Mouse (Mus musculus) neural tube, embryonic 15.5 days (tissue): ENCODE measurements around the gene Ptprn. TPM values are rescaled to one million over a fixed set of nuclear protein-coding genes. Genes with fewer than 3 reads are reported as not detected.

Experiments used
- ATAC-seq: fragments of 200-750 bp; cut with Nextera tagmentation; 2 replicates; pipeline ENCODE4 v1.8.0; 2017; ENCODE audit warnings: mild to moderate bottlenecking, moderate TSS enrichment, moderate library complexity; ENCODE audit not compliant: low FRiP score
- H3K27ac ChIP-seq: fragments of 300-500 bp; sonication (generic); replicated peaks from 2 replicates; pipeline ENCODE4 v1.5.1; 2015; ENCODE audit warnings: mild to moderate bottlenecking, inconsistent platforms
- H3K27me3 ChIP-seq: fragments of 300-500 bp; sonication (generic); replicated peaks from 2 replicates; pipeline ENCODE4 v1.6.1; 2015; ENCODE audit warnings: inconsistent platforms
- H3K36me3 ChIP-seq: fragments of 300-500 bp; sonication (generic); 2 replicates; pipeline ENCODE4 v1.6.1; 2015; ENCODE audit warnings: inconsistent platforms
- H3K4me1 ChIP-seq: fragments of 300-500 bp; sonication (generic); 2 replicates; pipeline ENCODE4 v1.6.1; 2015; ENCODE audit warnings: inconsistent platforms
- H3K4me2 ChIP-seq: fragments of 300-500 bp; sonication (generic); 2 replicates; pipeline ENCODE4 v1.6.1; 2015; ENCODE audit warnings: inconsistent platforms, mild to moderate bottlenecking, moderate library complexity
- H3K4me3 ChIP-seq: fragments of 300-500 bp; sonication (generic); replicated peaks from 2 replicates; pipeline ENCODE4 v1.5.1; 2015; ENCODE audit warnings: mild to moderate bottlenecking, inconsistent platforms
- H3K9ac ChIP-seq: fragments of 300-500 bp; sonication (generic); replicated peaks from 2 replicates; pipeline ENCODE4 v1.6.1; 2015; ENCODE audit warnings: mild to moderate bottlenecking, inconsistent platforms
- H3K9me3 ChIP-seq: fragments of 300-500 bp; sonication (generic); replicated peaks from 2 replicates; pipeline ENCODE4 v1.6.1; 2016; ENCODE audit warnings: inconsistent platforms
- WGBS: fragments of 180-500 bp; shearing (Covaris S2); methylation state at CpG from one replicate; pipeline ENCODE4 v1.1.7; 2015; ENCODE audit warnings: mixed read lengths; 5-methylcytosine and 5-hydroxymethylcytosine counted together
- polyA plus RNA-seq: library from polyadenylated mRNA; unstranded; fragments of >200 nt; fragmentation: Nextera tagmentation; extraction: Ambion mirVana; gene quantifications from 2 replicates; pipeline ENCODE4 v1.2.1, GENCODE M21; 2015

Ptprn gene
- polyA plus RNA-seq, 1 experiment from 2014 or later: 32.4 TPM

DNA sequence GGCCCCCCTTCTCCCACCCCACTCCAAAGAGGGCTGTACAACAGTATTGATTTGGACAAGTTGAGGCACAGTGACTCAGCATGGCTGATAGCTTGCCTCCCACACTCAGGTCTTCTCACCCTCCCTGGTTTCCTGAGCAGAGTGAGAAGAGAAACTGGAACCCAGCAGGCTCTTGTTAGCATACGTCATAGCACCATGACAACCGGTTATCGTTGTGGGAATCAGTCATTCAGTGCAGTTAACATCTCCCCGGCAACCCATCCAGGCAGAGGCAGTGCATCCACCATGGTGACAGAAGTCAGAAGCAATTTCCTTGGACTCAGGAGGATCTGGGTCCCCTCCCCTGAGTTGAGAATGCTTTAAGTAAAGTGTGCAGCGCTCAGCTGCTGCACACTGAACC is 18.7 kb upstream of the Ptprn start:
- Histone ChIP-seq H3K9ac (no peak overlapping the region), H3K4me2 (no peak overlapping the region), H3K9me3 (no peaks in the 10 kb centered on the region), H3K4me1 (peaks cover 4% of the 10 kb centered on the region), H3K36me3 (no peaks in the 10 kb centered on the region), H3K27me3 (no peaks in the 10 kb centered on the region), H3K4me3 (no peak overlapping the region), H3K27ac (no peak overlapping the region)
- ATAC-seq: no peak
- WGBS: 52% methylated on average over 5 of the region's 5 CpGs

GRCm38 (mm10) chr1:75278228-75278627 is 13.9 kb upstream of the Ptprn start, which contains the start of gene Resp18:
Gene Resp18, minus strand, starts transcription at chr1:75278415.
- H3K4me3 ChIP-seq: peak within 1 kb of the TSS; percentile 47
- ATAC-seq: peak; percentile 81
- 7% methylated on average over 13 of the region's 13 CpGs for WGBS
- H3K27me3 ChIP-seq: peaks cover 15% of the 10 kb centered on the region
- H3K4me1 ChIP-seq: peaks cover 5% of the 10 kb centered on the region; the same call in 1 of the 2 replicates
- H3K4me2 ChIP-seq: peak within 1 kb of the TSS; percentile 61
- H3K36me3 ChIP-seq: 0 out of 2 replicates have a peak, but pooled peaks cover 2% of the 10 kb centered on the region
- peak within 1 kb of the TSS; percentile 55 for H3K9ac ChIP-seq
- peak within 1 kb of the TSS; percentile 73 for H3K27ac ChIP-seq
- H3K9me3 ChIP-seq: no peaks in the 10 kb centered on the region

DNA sequence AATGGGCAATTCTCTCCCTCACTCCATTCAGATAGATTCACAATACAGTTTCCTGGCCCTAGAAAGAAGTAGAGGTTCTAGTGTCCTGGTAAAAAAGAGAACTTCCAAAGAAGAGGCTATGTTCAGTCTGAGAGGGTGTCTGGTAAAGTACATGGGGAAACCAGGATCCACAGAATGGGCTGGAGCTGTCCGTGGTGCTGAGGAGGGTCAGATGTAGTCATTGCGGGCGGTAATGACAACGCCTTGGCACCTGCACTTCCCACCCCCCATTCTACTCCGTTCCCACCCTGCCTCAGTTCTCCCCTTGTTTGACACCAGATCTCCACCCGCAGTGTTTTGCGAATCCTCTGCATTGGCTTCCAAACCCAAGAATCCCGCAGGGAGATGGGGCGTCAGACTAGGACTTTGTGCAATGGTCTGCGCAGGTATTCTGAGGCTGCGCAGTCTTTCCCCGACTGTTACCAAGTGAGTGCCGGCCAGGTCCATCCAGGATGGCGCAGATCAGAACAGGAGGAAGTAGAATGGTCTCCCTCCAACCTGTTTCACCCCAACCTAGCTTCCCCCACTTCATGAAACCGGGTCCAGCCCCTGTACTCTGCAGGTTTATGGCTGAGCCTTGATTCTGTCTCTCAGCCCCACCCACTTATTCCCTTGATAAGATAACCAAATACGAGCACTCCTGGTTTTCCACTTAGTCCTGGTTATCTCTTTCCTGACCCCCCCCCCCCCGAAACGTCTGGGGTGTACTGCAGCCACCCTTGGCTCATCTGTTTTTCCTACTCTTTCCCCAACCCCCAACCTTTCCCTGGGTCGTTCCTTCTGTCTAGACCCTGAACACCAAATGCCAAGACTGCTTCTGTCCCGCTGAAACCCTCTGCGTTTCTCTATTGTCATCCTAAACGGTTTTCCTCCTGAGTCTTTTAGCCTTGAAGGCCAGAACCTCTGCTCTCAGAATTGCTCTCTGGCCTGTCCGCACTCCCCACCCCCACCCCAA is 13.2 kb upstream of the Ptprn start:
- Histone ChIP-seq H3K36me3 (0 out of 2 replicates have a peak, but pooled peaks cover 2% of the 10 kb centered on the region), H3K27me3 (peaks cover 18% of the 10 kb centered on the region), H3K9me3 (no peaks in the 10 kb centered on the region), H3K4me3 (peak overlapping the region; percentile 47), H3K4me1 (peaks cover 5% of the 10 kb centered on the region; the same call in 1 of the 2 replicates), H3K27ac (peak overlapping the region; percentile 73), H3K4me2 (peak overlapping the region; percentile 61), H3K9ac (peak overlapping the region; percentile 55)
- 5% methylated on average over 23 of the region's 23 CpGs for WGBS
- peak; percentile 88 for ATAC-seq

DNA sequence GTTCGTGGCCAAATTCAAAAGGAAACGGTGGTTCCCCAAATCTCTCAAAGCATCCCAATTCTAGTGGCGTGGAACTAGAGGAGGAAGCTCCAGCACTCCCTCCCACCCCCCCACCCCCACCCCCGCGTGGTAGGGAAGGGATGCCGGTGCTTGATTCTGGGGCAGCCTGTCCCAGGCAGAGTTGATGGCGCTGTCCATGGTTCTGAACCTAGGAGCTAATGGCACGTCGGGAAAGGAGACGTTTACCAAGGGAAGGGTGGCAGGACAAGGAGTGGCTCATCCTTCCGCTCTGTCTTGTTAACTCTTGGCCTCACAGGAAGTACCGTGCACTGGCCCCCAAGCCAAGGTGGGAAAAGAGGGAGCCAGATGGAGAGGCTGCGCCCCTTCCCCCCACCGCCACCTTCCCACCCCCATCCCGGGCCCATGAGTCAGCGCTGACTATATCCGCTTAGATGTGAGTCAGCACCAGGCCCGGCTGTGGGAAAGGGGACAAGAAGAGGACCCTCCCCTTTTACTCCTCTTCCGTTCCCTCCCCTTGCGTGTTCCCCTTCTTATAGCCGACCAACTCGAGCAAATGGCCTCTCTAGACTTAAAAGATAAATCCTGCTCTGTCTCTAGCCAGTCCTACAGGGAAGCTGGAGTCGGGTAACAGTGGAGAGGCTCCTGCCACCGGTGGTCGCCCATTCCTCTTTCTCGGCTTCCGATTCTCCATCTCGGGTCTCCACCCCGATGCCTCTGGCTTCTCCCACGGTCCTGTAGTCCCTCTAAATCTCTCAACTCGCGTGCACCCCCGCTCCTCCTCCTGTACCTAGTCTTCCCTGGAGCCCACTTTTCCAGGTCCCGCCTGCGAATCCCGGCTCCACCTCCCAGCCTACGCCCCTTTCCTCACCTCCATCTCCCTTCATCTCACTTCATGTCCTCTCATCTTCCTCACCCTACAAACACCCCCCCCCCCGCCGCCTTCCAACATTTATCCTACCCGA is 1.0 kb downstream of the Ptprn start:
- H3K4me1 ChIP-seq: peaks cover 11% of the 10 kb centered on the region
- peak overlapping the region; percentile 61 for H3K9ac ChIP-seq
- under 1% methylated on average over 40 of the region's 40 CpGs for WGBS
- H3K27ac ChIP-seq: 0 out of 2 replicates have a peak overlapping the region, but pooled peaks have one; percentile 34
- H3K4me3 ChIP-seq: peak overlapping the region; percentile 58
- peak overlapping the region; percentile 61 for H3K4me2 ChIP-seq
- peaks cover 57% of the 10 kb centered on the region for H3K27me3 ChIP-seq
- H3K36me3 ChIP-seq: no peaks in the 10 kb centered on the region
- ATAC-seq: peak; percentile 71
- H3K9me3 ChIP-seq: no peaks in the 10 kb centered on the region

DNA sequence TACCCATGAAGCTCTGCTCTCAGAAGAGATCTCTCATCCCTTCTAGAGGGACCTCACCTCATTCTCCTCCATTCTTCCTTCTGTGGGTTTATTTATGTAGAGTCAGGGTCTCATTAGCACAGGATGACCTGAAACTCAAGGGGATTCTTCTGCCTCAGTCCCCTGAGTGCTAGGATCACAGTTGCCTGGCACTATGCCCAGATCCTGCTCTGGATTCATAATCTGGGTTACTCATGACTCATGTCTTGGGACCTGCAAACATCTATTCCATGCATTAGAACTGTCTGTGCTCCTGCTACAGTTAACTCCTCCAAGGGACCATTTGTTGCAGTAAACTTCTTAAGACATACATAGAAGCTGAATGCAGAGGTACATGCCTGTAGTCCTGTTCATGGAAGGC is 3.0 kb downstream of the Ptprn start:
- Histone ChIP-seq H3K27me3 (peaks cover 57% of the 10 kb centered on the region), H3K4me1 (peaks cover 11% of the 10 kb centered on the region), H3K36me3 (peaks cover 5% of the 10 kb centered on the region; the same call in 1 of the 2 replicates), H3K27ac (no peak overlapping the region), H3K9me3 (no peaks in the 10 kb centered on the region), H3K9ac (no peak overlapping the region), H3K4me3 (no peak overlapping the region), H3K4me2 (no peak overlapping the region)
- no peak for ATAC-seq

DNA sequence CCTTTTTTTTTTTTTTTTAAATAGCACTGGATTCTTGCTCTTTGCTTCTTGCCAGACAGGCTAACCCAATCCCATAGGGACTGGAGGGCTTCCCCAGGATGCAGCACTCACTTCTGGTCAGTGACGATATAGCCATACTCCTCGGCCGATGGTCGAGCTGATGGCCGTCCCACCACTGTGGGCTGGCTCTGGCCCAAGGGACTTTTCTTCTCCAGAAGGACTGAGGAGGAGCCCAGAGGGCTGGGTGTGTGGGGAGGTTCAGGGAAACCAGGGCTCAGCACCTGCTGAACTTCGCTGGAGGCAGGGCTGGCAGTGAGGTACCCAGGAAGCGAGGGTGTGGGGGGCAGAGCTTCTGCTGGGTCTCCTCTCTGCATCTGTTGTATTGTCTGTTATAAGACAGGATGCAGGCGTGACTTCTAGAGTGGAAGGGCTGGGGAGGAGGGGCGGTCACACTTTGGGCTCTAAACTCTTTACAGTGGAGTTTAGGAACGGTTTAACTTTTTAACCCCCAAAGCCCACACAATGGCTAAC is 8.7 kb downstream of the Ptprn start:
- H3K4me2 ChIP-seq: no peak overlapping the region
- peaks cover 10% of the 10 kb centered on the region; the same call in 1 of the 2 replicates for H3K36me3 ChIP-seq
- H3K4me1 ChIP-seq: peaks cover 7% of the 10 kb centered on the region
- peaks cover 11% of the 10 kb centered on the region for H3K27me3 ChIP-seq
- no peaks in the 10 kb centered on the region for H3K9me3 ChIP-seq
- 68% methylated on average over 10 of the region's 10 CpGs for WGBS
- no peak overlapping the region for H3K27ac ChIP-seq
- ATAC-seq: no peak
- no peak overlapping the region for H3K4me3 ChIP-seq
- no peak overlapping the region for H3K9ac ChIP-seq

DNA sequence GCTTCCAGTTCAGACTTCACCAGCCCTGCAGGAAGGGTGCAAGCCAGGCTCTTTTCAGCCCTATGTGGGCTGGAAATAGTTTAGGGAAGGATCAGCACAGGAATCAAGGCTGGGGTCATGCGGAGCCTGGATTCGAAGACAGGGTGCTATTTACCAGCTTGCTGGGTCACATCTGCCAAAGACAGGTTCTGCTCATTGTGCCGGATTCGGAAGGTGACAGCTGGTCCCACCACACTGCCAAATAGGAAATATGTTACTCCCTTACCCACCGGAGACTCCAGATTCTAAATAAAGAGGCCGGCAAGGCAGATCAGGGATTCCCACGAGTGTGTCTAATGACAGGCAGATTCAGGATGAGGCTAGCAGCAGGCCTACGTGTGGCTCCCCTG is 9.7 kb downstream of the Ptprn start:
- no peak for ATAC-seq
- no peak overlapping the region for H3K4me2 ChIP-seq
- H3K4me1 ChIP-seq: peaks cover 7% of the 10 kb centered on the region
- H3K4me3 ChIP-seq: no peak overlapping the region
- H3K27me3 ChIP-seq: 0 out of 2 replicates have a peak, but pooled peaks cover 7% of the 10 kb centered on the region
- WGBS: 48% methylated on average over 8 of the region's 8 CpGs
- no peaks in the 10 kb centered on the region for H3K9me3 ChIP-seq
- no peak overlapping the region for H3K9ac ChIP-seq
- H3K27ac ChIP-seq: no peak overlapping the region
- H3K36me3 ChIP-seq: peaks cover 10% of the 10 kb centered on the region; the same call in 1 of the 2 replicates

GRCm38 (mm10) chr1:75253849-75254624 is 10.3 kb downstream of the Ptprn start:
- H3K9me3 ChIP-seq: no peaks in the 10 kb centered on the region
- no peak overlapping the region for H3K9ac ChIP-seq
- 62% methylated on average over 16 of the region's 16 CpGs for WGBS
- peaks cover 10% of the 10 kb centered on the region; the same call in 1 of the 2 replicates for H3K36me3 ChIP-seq
- no peak overlapping the region for H3K4me2 ChIP-seq
- no peak for ATAC-seq
- H3K4me3 ChIP-seq: no peak overlapping the region
- 0 out of 2 replicates have a peak, but pooled peaks cover 7% of the 10 kb centered on the region for H3K27me3 ChIP-seq
- H3K4me1 ChIP-seq: peaks cover 7% of the 10 kb centered on the region
- H3K27ac ChIP-seq: no peak overlapping the region

DNA sequence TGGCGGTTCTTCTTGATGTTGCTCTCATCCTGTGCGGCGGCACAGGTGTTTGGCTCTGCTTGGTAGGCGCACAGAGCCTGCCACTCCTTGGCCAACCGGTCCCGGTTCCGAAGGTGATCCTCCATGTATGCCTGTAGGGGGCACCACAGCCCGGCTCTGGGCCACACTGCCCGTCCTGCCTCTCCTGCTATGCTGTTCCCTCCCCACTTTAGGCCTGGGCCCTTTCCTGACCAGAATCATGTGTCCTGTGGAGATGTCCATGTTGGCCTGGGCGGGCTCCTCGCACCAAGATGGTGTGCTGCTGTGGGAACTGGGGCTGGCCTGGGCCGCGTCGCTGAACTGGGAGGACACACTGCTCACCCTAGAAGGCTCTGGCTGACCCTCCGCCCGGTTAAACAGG is 11.3 kb downstream of the Ptprn start:
- H3K4me1 ChIP-seq: peaks cover 10% of the 10 kb centered on the region
- no peak overlapping the region for H3K9ac ChIP-seq
- ATAC-seq: no peak
- H3K36me3 ChIP-seq: peaks cover 10% of the 10 kb centered on the region; the same call in 1 of the 2 replicates
- H3K9me3 ChIP-seq: no peaks in the 10 kb centered on the region
- no peak overlapping the region for H3K4me3 ChIP-seq
- no peak overlapping the region for H3K27ac ChIP-seq
- WGBS: 79% methylated on average over 16 of the region's 16 CpGs
- H3K4me2 ChIP-seq: no peak overlapping the region
- 0 out of 2 replicates have a peak, but pooled peaks cover 3% of the 10 kb centered on the region for H3K27me3 ChIP-seq

DNA sequence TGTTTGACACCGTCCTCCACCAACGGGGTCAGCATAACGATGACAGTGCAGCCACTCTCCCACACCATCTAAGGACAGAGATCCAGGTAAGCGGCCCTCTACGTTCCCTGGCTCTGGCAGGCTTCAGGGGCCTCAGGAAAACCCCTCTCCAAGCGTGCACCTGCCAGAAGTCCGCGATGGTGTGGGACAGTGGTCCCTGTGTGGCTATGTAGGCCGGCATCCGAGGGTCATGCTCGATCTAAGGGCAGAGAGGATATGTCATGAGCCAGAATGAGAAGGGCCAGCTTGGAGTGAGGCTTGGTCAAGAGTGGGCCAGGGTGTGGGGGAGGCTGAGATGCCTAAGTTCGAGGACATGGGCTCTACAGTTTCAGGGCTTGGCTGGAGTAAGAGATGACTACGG is 12.0 kb downstream of the Ptprn start:
- no peak for ATAC-seq
- H3K4me3 ChIP-seq: no peak overlapping the region
- no peaks in the 10 kb centered on the region for H3K9me3 ChIP-seq
- H3K36me3 ChIP-seq: peaks cover 10% of the 10 kb centered on the region; the same call in 1 of the 2 replicates
- no peaks in the 10 kb centered on the region for H3K27me3 ChIP-seq
- no peak overlapping the region for H3K4me2 ChIP-seq
- WGBS: 71% methylated on average over 13 of the region's 13 CpGs
- no peak overlapping the region for H3K9ac ChIP-seq
- H3K4me1 ChIP-seq: peaks cover 16% of the 10 kb centered on the region
- no peak overlapping the region for H3K27ac ChIP-seq
